Mouse (Mus musculus): ENCODE results near the gene Tppp3.

Tppp3 gene

GRCm38 (mm10) chr8:105466700-105467291 lies 4.5 kb downstream of the Tppp3 start:
- DNase-seq (ENCODE audit: low read depth): no peak

GRCm38 (mm10) chr8:105466246-105466645 lies 5.1 kb downstream of the Tppp3 start:
- DNase-seq (ENCODE audit: low read depth): no peak

- no peak for DNase-seq (ENCODE audit: low read depth)
Measured at GRCm38 (mm10) chr8:105464595-105464994, 6.7 kb downstream of the Tppp3 start.

GRCm38 (mm10) chr8:105461085-105461803 lies 10.1 kb downstream of the Tppp3 start:
- no peak for DNase-seq (ENCODE audit: low read depth)

GRCm38 (mm10) chr8:105455218-105455617 lies 16.1 kb downstream of the Tppp3 start:
- DNase-seq (ENCODE audit: low read depth): no peak

- DNase-seq (ENCODE audit: low read depth): no peak
Measured at GRCm38 (mm10) chr8:105454088-105454487, 17.2 kb downstream of the Tppp3 start.

GRCm38 (mm10) chr8:105453296-105453695 lies 18.0 kb downstream of the Tppp3 start:
- no peak for DNase-seq (ENCODE audit: low read depth)

- DNase-seq (ENCODE audit: low read depth): no peak
Measured at GRCm38 (mm10) chr8:105451903-105452603, 19.3 kb downstream of the Tppp3 start.

GRCm38 (mm10) chr8:105450977-105451376 lies 20.3 kb downstream of the Tppp3 start:
- DNase-seq (ENCODE audit: low read depth): no peak

- DNase-seq (ENCODE audit: low read depth): no peak
Measured at GRCm38 (mm10) chr8:105448596-105448995, 22.7 kb downstream of the Tppp3 start.

GRCm38 (mm10) chr8:105448188-105448587 lies 23.1 kb downstream of the Tppp3 start:
- DNase-seq (ENCODE audit: low read depth): no peak

GRCm38 (mm10) chr8:105446127-105446552 lies 25.2 kb downstream of the Tppp3 start:
- no peak for DNase-seq (ENCODE audit: low read depth)

GRCm38 (mm10) chr8:105445296-105446126 lies 25.8 kb downstream of the Tppp3 start:
- DNase-seq (ENCODE audit: low read depth): no peak

- DNase-seq (ENCODE audit: low read depth): no peak
Measured at GRCm38 (mm10) chr8:105442661-105443060, 28.7 kb downstream of the Tppp3 start.

GRCm38 (mm10) chr8:105441433-105441832 lies 29.9 kb downstream of the Tppp3 start:
- DNase-seq (ENCODE audit: low read depth): peak; percentile 27

GRCm38 (mm10) chr8:105438865-105439264 lies 32.5 kb downstream of the Tppp3 start:
- peak; percentile 18 for DNase-seq (ENCODE audit: low read depth)

GRCm38 (mm10) chr8:105437078-105437748 lies 34.1 kb downstream of the Tppp3 start:
- DNase-seq (ENCODE audit: low read depth): no peak

GRCm38 (mm10) chr8:105436218-105436617 lies 35.1 kb downstream of the Tppp3 start:
- DNase-seq (ENCODE audit: low read depth): no peak

- DNase-seq (ENCODE audit: low read depth): no peak
Measured at GRCm38 (mm10) chr8:105434136-105434535, 37.2 kb downstream of the Tppp3 start.

- no peak for DNase-seq (ENCODE audit: low read depth)
Measured at GRCm38 (mm10) chr8:105433511-105433910, 37.8 kb downstream of the Tppp3 start.

GRCm38 (mm10) chr8:105433021-105433420 lies 38.3 kb downstream of the Tppp3 start:
- DNase-seq (ENCODE audit: low read depth): no peak

All from naive thymus-derived CD4-positive, alpha-beta T cell, adult 2 months (primary cell).